Mouse (Mus musculus) cerebellum, postnatal 4 days (tissue): ENCODE data around the gene Speer4d.
A peak's percentile ranks its signal among the peaks of the same experiment; 100 is the strongest.
"Not testable (repeated sequence)": the region's sequence is repeated elsewhere in the genome, so short reads cannot be mapped to it uniquely, and the experiment has no call there.

Experiments
- DNase-seq, 2 experiments: peaks; one replicate each; pipeline ENCODE4 v3.0.0; 2022; ENCODE audit warnings: low spot score in 2 of 2, mixed read lengths in 1 of 2

Gene Speer4d

DNA sequence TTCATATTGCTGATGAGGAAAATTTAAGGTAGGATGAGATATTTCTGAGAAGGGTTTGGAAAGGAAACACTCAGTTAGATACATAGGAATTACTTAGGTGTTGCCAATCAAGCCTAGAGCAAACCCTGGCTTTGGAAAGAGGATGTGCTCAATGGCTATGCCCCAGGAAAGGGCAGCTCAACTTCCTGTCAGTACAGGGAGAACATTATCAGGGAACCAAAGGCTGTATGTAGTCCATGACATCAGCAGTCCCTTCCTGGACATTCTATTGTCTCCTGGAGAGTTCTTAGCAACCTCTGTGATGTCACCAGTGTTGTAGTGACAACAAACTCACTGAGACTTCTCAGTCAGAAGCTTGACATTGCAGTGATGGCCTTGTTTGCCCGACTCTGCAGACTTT lies at the start of gene Speer4d:
TSS of gene Speer4d (plus strand) at position 301 of the 400 bp plus-strand sequence.
- DNase-seq: not testable (repeated sequence)

DNA sequence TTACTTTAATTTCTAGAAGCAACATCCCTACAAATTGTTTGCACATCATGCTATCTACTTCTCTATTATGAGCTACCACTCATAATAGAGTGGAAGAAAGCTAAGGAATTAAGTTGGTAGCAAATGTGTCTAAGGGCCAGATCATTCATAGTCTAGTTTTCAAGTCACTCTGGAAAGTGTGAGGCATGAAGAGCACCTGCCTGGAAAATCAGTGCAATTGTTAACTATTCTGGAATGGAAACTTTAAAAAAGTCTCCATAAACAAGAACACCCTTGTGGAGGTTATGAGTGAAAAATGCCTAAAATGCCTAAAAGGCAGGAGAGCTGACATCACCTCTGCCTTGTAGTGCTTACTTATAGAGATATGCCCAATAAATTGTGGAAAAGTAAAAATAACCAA lies 45.1 kb upstream of the Speer4d start:
- DNase-seq: not testable (repeated sequence)

- not testable (repeated sequence) for DNase-seq
These were observed 41.8 kb upstream of the Speer4d start, which contains the start of gene Gm21083 for GRCm38 (mm10) chr5:15577033-15577432. Gm21083 (plus strand) TSS chr5:15577333.

GRCm38 (mm10) chr5:15586351-15586750 lies 32.5 kb upstream of the Speer4d start:
- DNase-seq: peak in 1 of 2 experiments; percentile 3

DNA sequence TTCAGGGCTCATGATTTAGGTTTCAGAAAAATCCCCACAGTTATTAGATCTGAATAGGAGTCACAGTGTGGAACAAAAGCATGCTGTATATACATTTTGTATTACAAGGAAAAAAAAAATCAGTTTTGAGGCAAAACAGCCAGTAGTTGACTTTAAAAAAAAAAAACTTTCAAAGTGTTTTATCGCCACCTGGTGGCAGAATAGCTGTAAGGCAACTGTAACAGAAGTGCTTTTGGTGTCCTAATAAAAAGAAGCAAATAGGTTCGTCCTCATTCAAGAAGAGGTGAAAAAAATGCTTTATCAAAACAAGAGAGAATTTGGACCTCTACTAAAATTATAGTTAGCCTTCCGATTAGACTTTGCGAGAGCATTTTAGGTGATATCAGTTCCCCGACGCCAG lies 30.6 kb upstream of the Speer4d start:
- not testable (repeated sequence) for DNase-seq

DNA sequence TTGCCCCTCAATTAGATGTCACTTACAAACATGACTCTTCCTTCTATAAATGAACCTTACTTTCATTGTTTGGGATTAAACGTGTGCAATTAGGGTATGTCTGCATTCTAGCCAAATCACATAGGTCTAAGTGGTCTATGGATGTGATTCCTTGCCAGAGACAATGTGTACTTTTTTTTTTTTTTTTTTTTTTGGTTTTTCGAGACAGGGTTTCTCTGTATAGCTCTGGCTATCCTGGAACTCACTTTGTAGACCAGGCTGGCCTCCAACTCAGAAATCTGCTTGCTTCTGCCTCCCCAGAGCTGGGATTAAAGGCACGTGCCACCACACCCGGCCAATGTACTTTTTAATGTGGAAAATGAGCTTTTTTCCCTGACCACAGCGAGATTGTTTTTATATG lies 28.2 kb upstream of the Speer4d start:
- DNase-seq: not testable (repeated sequence)

DNA sequence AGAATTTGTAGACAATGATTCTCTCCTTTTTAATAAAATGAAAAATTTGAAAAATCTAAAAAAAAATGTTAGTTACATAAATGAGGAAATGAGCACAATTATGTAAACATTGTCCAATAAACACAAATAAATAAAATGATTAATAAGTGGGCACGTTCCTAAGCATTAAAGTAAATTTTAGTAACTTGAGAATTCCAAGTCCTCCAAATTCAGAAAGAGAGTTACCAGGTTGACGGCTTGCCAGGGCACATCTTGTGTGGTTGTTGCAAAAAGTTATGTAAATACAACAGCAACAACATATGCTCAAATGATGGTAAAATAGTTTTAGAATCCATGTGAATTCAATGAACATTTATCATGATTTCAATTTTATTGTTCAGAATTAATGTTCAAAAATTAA lies 27.3 kb upstream of the Speer4d start:
- not testable (repeated sequence) for DNase-seq

- not testable (repeated sequence) for DNase-seq
These were observed 20.0 kb upstream of the Speer4d start for GRCm38 (mm10) chr5:15598831-15599230.

GRCm38 (mm10) chr5:15600342-15600741 lies 18.5 kb upstream of the Speer4d start:
- not testable (repeated sequence) for DNase-seq

GRCm38 (mm10) chr5:15601481-15601880 lies 17.4 kb upstream of the Speer4d start:
- DNase-seq: not testable (repeated sequence)

DNA sequence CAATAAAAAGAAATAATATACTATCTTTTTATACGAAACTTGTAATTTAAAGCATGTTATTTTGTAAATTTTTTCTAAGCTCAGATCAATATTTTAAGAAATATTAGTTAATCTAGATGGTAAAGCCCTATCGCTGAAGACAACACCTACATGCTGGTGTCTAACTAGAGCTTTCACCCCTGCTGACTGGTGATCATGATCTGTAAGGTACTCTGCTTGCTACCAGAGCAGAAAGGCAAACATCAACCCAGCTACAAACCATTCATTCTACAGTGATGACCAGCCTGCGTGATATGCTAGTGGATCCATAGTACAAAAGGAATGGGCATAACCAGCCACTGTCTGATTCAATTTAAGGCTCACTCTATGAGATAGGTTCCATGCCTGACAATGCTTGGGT lies 16.9 kb upstream of the Speer4d start:
- not testable (repeated sequence) for DNase-seq

DNA sequence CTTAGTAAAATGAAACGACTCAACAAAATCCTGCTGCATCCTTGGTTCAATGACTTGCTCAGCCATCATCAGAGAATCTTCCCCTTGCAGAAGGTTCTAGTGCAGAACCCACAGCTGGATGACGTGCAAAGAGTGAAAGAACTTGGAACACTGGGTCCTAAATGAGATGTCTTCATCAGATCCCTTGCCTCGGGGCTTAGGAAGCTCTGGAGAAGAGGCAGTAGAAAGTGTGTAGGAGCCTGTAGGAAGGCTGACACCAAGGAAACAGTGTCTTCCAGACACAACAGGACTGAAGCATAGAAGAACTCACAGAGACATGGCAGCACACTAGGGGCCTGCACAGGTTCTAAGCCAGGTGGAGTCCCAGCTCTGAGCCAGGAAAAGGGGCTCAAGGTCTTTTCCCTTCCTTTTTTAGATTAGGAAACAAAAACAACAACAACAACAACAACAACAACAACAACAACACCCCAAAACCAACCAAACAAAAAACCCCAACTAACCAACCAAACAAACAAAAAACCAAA lies 16.4 kb upstream of the Speer4d start:
- not testable (repeated sequence) for DNase-seq

GRCm38 (mm10) chr5:15603008-15603407 lies 15.9 kb upstream of the Speer4d start:
- not testable (repeated sequence) for DNase-seq

DNA sequence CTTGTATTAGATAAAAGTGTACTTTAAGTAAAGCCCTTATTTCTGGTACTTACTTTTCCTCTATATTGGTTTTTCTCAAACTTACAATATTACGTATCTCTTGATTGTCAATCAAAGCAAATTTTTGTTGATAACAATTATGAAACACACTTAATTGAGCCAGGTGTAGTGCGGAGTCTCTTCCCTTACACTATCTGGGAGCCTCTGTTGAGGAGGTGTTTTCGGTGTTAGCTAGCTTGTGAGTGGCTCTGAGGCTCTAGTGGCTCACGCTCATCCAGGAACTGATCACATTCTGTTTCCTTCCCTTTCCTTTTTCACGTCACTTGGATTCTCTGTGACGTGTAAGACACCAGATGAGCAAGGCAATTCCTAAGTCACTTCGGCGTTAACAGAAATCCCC lies 15.3 kb upstream of the Speer4d start:
- not testable (repeated sequence) for DNase-seq

GRCm38 (mm10) chr5:15606677-15607076 lies 12.2 kb upstream of the Speer4d start:
- not testable (repeated sequence) for DNase-seq

DNA sequence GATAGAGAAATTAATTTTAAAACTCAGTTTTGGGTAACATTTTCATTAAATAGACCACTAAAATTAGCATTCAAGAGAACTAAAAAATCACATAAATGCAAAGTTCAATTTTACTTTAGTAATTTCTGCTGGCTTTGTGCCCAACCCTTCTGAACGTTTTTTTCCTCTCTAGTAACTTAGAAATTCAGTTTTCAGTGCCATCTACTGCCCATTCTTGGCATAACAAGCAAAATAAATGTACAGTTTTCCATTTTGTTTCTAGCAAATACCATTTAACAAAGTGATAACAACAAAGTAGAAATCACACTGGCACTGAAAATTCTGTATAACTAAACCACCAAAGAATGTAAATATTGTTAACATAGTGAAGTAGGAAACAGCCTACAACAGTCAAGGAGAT lies 8.2 kb upstream of the Speer4d start:
- not testable (repeated sequence) for DNase-seq

DNA sequence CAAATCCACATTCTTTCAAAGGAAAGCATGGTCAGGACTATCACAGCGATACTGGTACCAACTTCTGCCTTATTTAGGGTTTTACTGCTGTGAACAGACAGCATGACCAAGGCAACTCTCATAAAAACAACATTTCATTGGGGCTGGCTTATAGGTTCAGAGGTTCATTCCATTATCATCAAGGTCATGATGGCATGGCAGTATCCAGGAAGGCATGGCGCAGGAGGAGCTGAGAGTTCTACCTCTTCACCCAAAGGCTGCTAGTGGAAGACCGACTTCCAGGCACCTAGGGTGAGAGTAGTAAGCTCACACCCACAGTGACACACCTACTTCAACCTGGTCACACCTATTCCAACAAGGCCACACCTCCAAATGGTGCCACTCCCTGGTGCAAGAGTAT lies 2.7 kb upstream of the Speer4d start:
- DNase-seq: not testable (repeated sequence)

DNA sequence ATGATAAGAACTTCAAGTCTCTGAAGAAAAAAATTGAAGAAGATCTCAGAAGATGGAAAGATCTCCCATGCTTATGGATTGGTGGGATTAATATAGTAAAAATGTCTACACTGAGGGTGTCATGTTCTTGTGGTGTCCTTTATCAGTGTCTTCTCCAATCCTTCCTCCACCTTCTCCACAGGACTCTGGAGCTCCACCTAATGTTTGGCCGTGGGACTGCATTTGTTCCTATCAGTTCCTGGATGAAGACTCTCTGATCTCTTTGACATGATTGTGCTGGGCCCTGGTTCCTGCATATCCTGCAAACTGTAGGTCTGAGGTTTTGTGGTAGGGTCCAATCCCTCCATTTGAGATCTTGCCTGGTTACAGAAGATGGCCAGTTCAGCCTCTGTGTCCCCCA lies 9.3 kb downstream of the Speer4d start:
- not testable (repeated sequence) for DNase-seq

DNA sequence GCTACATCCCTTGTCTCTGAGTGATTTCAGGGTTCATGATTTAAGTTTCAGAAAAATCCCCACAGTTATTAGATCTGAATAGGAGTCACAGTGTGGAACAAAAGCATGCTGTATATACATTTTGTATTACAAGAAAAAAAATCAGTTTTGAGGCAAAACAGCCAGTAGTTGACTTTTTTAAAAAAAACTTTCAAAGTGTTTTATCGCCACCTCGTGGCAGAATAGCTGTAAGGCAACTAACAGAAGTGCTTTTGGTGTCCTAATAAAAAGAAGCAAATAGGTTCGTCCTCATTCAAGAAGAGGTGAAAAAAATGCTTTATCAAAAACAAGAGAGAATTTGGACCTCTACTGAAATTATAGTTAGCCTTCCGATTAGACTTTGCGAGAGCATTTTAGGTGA lies 11.2 kb downstream of the Speer4d start:
- DNase-seq: not testable (repeated sequence)

GRCm38 (mm10) chr5:15637637-15638036 lies 18.8 kb downstream of the Speer4d start:
- DNase-seq: not testable (repeated sequence)

DNA sequence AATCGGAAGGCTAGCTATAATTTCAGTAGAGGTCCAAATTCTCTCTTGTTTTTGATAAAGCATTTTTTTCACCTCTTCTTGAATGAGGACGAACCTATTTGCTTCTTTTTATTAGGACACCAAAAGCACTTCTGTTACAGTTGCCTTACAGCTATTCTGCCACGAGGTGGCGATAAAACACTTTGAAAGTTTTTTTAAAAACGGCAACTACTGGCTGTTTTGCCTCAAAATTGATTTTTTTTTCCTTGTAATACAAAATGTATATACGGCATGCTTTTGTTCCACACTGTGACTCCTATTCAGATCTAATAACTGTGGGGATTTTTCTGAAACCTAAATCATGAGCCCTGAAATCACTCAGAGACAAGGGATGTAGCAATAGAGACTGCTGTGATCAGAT lies 26.8 kb downstream of the Speer4d start:
- not testable (repeated sequence) for DNase-seq

- DNase-seq: not testable (repeated sequence)
These were observed 33.5 kb downstream of the Speer4d start for GRCm38 (mm10) chr5:15652334-15652733.

- not testable (repeated sequence) for DNase-seq
These were observed 38.1 kb downstream of the Speer4d start, which contains the start of gene 4930572O03Rik for GRCm38 (mm10) chr5:15656959-15657358. 4930572O03Rik (minus strand) TSS chr5:15657059.

- not testable (repeated sequence) for DNase-seq
These were observed 45.0 kb downstream of the Speer4d start for GRCm38 (mm10) chr5:15663847-15664246.
